Mouse (Mus musculus) adrenal gland, adult 8-10 months (tissue): ENCODE data around the gene Slc6a17. TPM values are rescaled to one million over a fixed set of nuclear protein-coding genes. Genes with fewer than 3 reads are reported as not detected.

ENCODE experiments used
- DNase-seq: peaks from one replicate; pipeline ENCODE4 v3.0.0; 2022
- total RNA-seq, 4 experiments: library from RNA; stranded (reverse); gene quantifications; 2 replicates each; pipeline ENCODE4 v1.2.4; 2022

Gene Slc6a17
- 10 to 100 TPM in 2 of 4 experiments, 1 to 10 TPM in 2; 8.9 to 20.2 (median 13.4) TPM for total RNA-seq

- DNase-seq: peak; percentile 20
Observed at GRCm38 (mm10) chr3:107517631-107518108, at the start of gene Slc6a17. Slc6a17 (minus strand) TSS chr3:107518018.

- no peak for DNase-seq
Observed at GRCm38 (mm10) chr3:107565331-107565730, 47.5 kb upstream of the Slc6a17 start.

DNA sequence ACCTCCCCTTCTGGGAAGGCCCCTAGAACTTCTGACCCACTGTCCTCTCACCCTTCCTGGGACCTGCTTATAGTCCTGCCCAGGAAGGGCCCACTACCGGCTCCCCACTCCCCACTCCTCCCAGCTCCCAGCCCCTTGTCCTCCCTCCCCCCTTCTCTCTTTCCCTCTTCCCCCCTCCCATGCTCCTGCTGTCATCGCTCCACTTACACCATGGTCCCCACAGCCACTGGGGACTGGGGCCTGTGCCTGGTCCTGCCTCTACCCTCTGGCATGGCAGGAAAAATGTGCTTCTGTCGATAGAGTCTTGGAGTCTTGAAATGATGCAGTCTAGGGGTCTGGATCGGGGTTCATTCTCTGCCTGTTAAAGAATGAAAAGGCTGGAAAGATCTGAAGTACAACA lies 46.1 kb upstream of the Slc6a17 start:
- no peak for DNase-seq

- no peak for DNase-seq
Observed at GRCm38 (mm10) chr3:107562591-107562990, 44.8 kb upstream of the Slc6a17 start.

DNA sequence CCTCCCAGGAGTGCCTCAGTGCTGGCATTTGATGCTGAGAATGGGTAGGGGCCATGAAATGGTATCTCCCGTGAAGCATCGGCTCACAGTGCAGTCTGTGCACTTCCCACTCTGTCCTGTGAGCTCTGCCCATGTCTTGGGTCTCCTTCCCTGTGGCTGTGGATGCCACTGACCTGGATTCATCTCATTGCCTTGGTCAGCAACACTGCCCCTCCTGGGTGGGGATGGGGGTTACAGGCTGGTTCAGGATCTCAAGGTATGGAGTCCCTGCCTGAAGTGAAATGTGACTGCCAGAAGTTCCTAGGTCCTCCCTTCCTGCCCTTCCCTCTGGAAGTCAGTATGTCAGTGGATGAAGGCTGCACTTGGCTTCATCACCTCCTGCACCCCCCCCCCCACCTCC lies 44.3 kb upstream of the Slc6a17 start:
- DNase-seq: no peak

DNA sequence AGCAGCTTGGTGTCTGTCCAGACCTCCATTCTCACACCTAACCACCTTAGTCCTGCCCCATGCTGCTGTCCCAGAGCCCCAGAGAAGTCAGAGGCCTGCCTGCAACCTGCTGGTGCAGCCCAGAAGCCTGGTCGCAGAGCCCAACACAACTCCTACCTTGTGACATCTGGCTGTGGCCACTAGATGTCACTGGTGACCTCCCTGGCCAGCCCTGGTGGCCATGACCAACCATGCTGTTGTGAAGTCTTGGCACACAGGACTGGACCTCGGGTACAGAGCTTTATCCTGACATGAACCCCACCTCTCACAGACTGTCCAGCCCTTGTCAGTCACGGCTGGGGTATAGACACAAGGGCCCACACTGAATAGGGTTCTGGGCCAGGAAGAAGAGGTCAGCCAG lies 41.4 kb upstream of the Slc6a17 start:
- peak; percentile 55 for DNase-seq

- no peak for DNase-seq
Observed at GRCm38 (mm10) chr3:107558740-107559139, 40.9 kb upstream of the Slc6a17 start.

DNA sequence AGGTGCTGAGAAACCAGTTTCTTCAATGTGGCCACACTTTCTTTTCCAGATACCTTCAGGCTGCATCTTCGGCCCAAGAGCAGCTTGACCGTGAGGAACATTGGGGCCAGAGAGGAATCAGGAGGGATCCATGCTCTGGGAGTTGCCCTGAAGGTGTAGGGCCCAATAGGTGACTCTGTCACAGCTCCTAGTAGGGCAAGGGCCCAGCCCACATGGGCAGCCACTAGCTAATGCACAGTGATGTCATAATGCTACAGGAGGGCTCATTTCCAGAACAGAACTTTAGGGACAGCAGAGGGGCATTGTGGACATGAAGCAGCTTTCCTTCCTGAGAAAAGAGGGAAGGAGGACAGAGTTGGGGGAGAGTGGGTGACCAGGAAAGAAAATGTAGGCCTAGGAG lies 37.0 kb upstream of the Slc6a17 start, which contains the start of gene Ubl4b:
Ubl4b (minus strand) TSS at position 232 of the 400 bp plus-strand sequence.
- DNase-seq: no peak

DNA sequence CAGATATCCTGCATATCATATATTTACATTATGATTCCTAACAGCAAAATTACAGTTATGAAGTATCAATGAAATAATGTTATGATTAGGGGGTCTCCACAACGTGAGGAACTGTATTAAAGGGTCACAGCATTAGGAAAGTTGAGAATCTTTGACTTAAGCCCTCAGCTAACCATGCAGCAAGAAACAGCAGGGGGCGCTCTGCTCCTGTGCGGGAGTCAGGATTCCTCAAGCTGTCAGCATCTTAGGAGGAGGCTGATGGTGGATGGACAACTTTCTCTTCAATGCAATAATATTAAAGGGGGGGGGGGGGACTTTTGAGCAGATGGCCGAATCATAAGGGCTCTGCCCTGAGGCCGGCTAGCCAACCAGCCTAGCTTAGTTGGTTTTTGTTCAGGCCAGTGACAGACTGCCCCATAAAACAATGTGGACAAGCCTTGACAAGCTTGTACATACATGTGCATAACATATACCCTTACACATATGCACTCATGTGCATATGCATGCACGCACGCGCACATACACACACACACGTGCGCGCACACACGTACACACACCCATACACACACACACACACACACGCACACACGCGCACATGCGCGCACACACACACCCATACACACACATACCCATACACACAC lies 32.7 kb upstream of the Slc6a17 start:
- no peak for DNase-seq

DNA sequence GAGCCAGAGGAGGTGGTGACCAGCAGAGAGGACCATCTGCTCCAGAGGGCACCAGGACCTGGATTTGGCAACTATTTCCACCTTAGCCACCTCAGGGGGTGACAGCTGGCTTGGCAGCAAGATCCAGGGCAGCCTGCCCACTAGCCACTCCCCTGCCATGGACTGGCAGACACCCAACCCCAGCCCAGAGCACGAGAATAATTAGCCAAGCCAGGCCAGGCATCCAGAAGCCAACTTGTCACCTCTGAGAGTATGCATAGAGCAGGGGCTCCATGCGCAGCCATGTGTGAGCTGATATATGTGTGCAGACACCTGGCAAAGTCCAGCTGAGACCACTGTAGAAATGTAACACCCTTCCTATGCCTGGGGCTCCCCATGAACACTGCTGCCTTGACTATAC lies 29.1 kb upstream of the Slc6a17 start:
- no peak for DNase-seq

- DNase-seq: no peak
Observed at GRCm38 (mm10) chr3:107545716-107546412, 28.0 kb upstream of the Slc6a17 start.

- no peak for DNase-seq
Observed at GRCm38 (mm10) chr3:107545278-107545677, 27.5 kb upstream of the Slc6a17 start.

DNA sequence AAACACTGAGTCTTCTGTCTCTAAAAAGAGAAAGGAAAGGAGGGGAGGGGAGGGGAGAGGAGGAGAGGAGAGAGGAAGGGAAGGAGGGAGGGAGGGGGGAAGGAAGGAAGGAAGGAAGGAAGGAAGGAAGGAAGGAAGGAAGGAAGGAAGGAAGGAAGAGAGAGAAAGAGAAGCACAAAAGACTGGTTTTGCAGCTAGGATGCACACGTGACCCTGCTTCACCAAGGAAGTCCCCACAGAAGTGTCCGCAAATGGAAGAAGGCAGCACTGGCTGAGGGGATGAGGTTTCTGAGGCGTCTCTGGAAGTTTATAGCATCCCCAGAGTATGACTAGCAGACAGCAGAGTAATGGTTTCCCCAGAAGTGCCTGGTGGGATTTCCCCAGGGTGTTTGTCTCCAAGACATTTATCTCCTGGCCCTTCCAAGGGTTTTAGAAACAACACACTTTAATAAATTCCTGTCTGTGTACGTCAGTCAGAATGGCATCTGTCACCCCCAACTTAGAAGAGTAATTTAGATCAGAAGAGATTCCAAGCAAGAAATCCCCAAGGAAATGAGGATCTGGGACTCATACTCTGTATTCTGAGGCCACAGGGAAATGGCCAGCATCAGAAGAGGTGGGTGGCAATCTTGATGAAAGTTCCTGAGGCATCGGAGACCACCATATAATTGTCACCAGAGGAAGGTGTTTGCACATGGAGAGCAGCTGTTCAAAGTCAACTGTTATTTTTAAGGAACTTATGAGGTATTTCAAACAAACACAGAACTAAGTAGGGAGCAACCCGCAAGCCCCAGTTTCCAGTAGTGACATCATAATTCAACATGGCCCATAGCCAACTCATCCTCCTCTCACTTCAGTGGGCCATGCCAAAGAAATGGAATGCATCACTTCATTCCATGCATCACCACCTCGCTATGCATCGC lies 25.6 kb upstream of the Slc6a17 start:
- no peak for DNase-seq

- DNase-seq: no peak
Observed at GRCm38 (mm10) chr3:107542584-107542983, 24.8 kb upstream of the Slc6a17 start.

DNA sequence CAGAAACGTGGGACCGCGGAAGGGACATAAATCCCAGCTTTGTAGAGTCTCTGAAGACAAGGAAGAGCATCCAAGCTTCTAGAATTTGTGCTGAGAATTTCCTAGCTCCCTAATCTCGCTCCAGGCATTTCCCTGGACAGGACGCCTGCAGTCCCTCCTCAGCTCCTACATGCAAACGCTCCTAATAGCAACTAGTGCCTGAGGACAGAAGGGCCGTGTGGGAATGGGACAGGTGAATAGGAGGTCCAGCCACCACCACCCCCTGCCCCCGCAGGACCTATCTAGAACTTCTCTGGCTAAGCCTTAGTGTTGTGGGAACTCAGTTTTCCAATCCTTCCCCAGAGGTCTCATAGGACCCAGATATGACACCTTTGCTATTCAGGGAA lies 19.7 kb upstream of the Slc6a17 start:
- DNase-seq: no peak

- peak; percentile 21 for DNase-seq
Observed at GRCm38 (mm10) chr3:107536810-107537503, 19.1 kb upstream of the Slc6a17 start.

DNA sequence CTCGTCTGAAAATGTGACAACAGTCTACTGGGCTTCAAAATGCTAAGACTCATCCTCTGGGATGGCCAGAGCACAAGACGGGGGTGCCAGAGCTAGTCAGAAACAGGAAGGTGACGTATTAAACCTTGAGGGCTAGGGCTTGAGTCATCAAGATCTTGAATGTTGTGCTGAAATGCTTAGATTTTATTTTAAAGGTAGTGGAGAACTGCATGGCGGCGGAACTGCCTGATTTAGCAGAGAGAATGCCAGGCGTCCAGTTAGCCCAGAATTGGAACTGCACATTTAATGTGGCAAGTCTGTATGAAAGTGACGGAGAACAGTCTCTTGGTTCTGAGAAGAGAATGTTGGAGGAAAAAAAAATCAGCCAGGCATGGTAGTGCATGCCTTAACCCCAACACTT lies 17.1 kb upstream of the Slc6a17 start:
- DNase-seq: no peak

DNA sequence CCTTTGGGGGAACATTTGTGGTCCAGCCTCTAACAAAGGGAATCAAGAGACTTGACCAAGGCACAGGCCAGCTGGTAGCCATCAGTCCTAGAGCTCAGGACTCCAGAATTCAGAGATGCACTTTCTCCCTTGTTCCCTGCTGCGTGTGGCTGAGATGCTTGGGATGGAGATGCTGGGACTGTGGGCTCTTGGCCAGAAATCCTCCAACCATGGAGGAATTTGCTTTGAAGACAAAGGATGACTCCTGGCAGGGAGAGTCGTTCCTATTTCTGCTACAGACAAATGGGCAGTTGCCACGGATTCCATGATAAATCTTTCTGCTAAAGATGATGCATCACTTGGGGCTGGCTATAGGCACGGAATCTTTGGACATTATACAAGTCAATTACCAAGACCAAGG lies 15.7 kb upstream of the Slc6a17 start:
- DNase-seq: no peak

GRCm38 (mm10) chr3:107530581-107530980 lies 12.8 kb upstream of the Slc6a17 start:
- DNase-seq: peak; percentile 43

- no peak for DNase-seq
Observed at GRCm38 (mm10) chr3:107529182-107529581, 11.4 kb upstream of the Slc6a17 start.

DNA sequence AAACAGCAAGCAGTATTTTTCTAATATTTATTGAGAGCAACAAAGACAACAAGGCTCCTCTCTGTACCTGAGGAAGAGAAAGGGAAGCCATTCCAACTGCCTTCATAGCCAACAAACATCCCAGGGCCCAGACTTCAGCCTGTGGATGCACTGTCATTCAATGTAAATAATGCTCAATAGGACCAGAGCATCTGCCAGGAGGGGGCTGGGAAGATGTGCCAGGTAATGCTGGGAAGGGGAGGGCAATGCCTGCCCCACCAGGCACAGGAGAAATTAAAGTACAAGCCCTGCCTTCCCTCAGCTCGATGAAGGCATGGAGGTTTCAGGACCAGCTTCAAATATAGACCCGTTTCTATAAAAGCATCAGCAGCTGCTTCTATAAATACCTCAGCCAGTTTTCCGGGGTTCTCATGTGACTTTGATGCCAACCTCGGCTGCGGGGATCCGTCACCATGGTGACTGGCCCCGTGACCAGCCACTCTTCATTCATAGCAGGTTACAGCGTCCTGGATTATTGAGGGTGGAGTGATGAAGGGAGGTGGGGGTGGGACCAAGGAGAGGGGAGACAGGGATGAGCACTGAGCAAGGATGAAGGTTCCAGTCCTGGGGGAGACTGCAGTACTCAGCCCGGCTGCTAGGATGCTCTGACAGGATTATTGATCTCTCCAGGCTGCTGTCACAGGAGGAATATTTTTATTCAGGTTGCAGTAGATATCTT lies 10.7 kb upstream of the Slc6a17 start:
- peak; percentile 19 for DNase-seq

- no peak for DNase-seq
Observed at GRCm38 (mm10) chr3:107524547-107524946, 6.7 kb upstream of the Slc6a17 start.
